In the genomic region with DNA sequence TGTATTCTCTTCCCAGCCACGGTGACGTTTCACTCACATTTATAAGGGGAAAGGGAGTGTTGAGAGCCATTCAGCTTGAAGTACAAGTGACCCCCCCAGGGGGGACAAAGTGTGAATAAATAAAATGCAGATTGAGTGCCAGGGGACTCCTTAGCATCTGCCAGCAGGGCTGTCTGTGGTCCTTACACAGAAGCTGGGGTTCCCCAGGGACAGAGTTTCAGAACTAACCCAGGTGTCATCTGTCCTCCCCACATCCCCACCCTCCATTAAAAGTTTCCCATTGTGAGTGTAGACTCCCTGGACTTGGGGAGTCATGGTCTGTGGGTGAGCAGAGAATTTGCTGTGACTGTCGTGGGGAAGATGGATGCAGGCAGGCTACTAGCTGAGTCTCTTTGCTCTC, we compare ENCODE assay signal across 18 mouse cellular contexts.
DNase-seq lines count a peak whose midpoint lies in the region; ATAC-seq and TF ChIP-seq lines count a peak whose summit lies in the region.
"Had no signal": no experiment of that assay in that cellular context is flagged by ENCODE, and none has a peak within 500 bp of the region (broad histone marks: within the 10 kb centered on the region; RNA-seq: fewer than 3 reads in every experiment).

No protein-coding gene starts in this region.

- peaks cover 15% of the 10 kb centered on the region; the same call in 1 of the 2 replicates for H3K79me2 ChIP-seq in CH12.LX (replicated peaks; ENCODE audit: control insufficient read depth, extremely low read depth, insufficient read depth, poor library complexity, severe bottlenecking)

- dilution Hi-C loops in CH12.LX (cut with MboI; ENCODE audit: extremely low pct_ligation_motif_present, extremely low pct_unique_long_range_greater_than_20kb, low sequenced_read_pairs): no loop called here

- H3K4me3 ChIP-seq in CH12.LX (replicated peaks in 1 of 3; ENCODE audit: low read depth in 2 of 3, low read length in 2 of 3, poor library complexity in 1 of 3): peak overlapping the region; percentile 38 to 54 (median 53)
- no peak overlapping the region for H3K4me3 ChIP-seq in liver, embryonic 11.5 days (ENCODE audit: low read depth, low read length)

- peak overlapping the region; percentile 84 for H3K4me2 ChIP-seq in CH12.LX (ENCODE audit: insufficient read depth, low read depth, poor library complexity, severe bottlenecking)
- H3K4me2 ChIP-seq in liver, embryonic 11.5 days: no peak overlapping the region

- TF ChIP-seq CTCF in CH12.LX (conservative IDR thresholded peaks at IDR 0.05 in 1 of 2, IDR thresholded peaks at IDR 0.05 in 1 of 2; ENCODE audit: low read depth in 2 of 2, low read length in 2 of 2): no peak

- peak overlapping the region; percentile 67; the same call in 1 of the 2 replicates for H3K9ac ChIP-seq in CH12.LX (ENCODE audit: insufficient read depth, low read depth)
- H3K9ac ChIP-seq in liver, embryonic 11.5 days (ENCODE audit: low read depth, low read length): no peak overlapping the region

- in situ Hi-C loops in CH12.LX (cut with MboI; ENCODE audit: low pct_ligation_motif_present, low pct_unique_long_range_greater_than_20kb, low sequenced_read_pairs): loop anchor here (5.0 kb wide), 1 partner anchor 59 kb away; no protein-coding TSS in a partner anchor

- H3K36me3 ChIP-seq in CH12.LX (replicated peaks in 1 of 2; ENCODE audit: control insufficient read depth in 1 of 2, insufficient read depth in 1 of 2, low read length in 1 of 2): peaks cover 26 to 37% of the 10 kb centered on the region in 2 experiments
- no peaks in the 10 kb centered on the region for H3K36me3 ChIP-seq in liver, embryonic 11.5 days (ENCODE audit: control insufficient read depth, insufficient read depth, low read length)
- H3K36me3 ChIP-seq: G1E had no signal

- no peak for TF ChIP-seq POLR2A in CH12.LX (IDR thresholded peaks at IDR 0.05; ENCODE audit: low read depth, low read length)

- no peak for TF ChIP-seq RAD21 in CH12.LX (IDR thresholded peaks at IDR 0.05; ENCODE audit: low read depth, low read length)

- no peaks in the 10 kb centered on the region for H3K27me3 ChIP-seq in CH12.LX (replicated peaks)
- H3K27me3 ChIP-seq in liver, embryonic 11.5 days (replicated peaks; ENCODE audit: control insufficient read depth, insufficient read depth, low read length): no peaks in the 10 kb centered on the region
- H3K27me3 ChIP-seq: Patski had no signal

- peak; percentile 81 for DNase-seq in CH12.LX (ENCODE audit: extremely low read depth)
- no peak for DNase-seq in liver, embryonic 11.5 days (ENCODE audit: low spot score)
- DNase-seq: adrenal gland, adult 2 months; adrenal gland, adult 8-10 months; adrenal gland, postnatal 10 days; adrenal gland, postnatal 14 days; adrenal gland, postnatal 25 days; adrenal gland, postnatal 36 days; B cell, adult 2 months; cerebellum, adult 11 months; cerebellum, adult 11-12 months; cerebellum, adult 18-20 months; cerebellum, adult 2 months; cerebellum, adult 8-10 months had no signal

- H3K9me3 ChIP-seq in CH12.LX (replicated peaks; ENCODE audit: low read length): no peaks in the 10 kb centered on the region
- no peaks in the 10 kb centered on the region for H3K9me3 ChIP-seq in liver, embryonic 11.5 days (ENCODE audit: control insufficient read depth, low read length)
- H3K9me3 ChIP-seq: G1E had no signal

- 47% methylated on average over 3 of the region's 3 CpGs for WGBS in liver, embryonic 11.5 days

- peak; percentile 66 for TF ChIP-seq EP300 in CH12.LX (IDR thresholded peaks at IDR 0.05; ENCODE audit: low read length)

- no peak for ATAC-seq in liver, embryonic 11.5 days (replicated peaks; ENCODE audit: low FRiP score)
- ATAC-seq: activated CD4-positive, CD25-positive, alpha-beta regulatory T cell, adult 4 months; CD4-positive, CD25-positive, alpha-beta regulatory T cell, adult 4 months; Patski had no signal

- H3K27ac ChIP-seq in CH12.LX (ENCODE audit: insufficient read depth, low read depth): 0 out of 2 replicates have a peak overlapping the region, but pooled peaks have one; percentile 3
- H3K27ac ChIP-seq in liver, embryonic 11.5 days (ENCODE audit: low read depth, low read length): no peak overlapping the region

- peaks cover 63 to 97% of the 10 kb centered on the region in 2 experiments for H3K4me1 ChIP-seq in CH12.LX (ENCODE audit: control insufficient read depth in 1 of 2, insufficient read depth in 2 of 2)
- H3K4me1 ChIP-seq in liver, embryonic 11.5 days (replicated peaks; ENCODE audit: control insufficient read depth, insufficient read depth, low read length): no peaks in the 10 kb centered on the region

TF ChIP-seq in CH12.LX, 34 proteins besides CTCF, POLR2A, EP300 and RAD21:
- TF ChIP-seq SIN3A (IDR thresholded peaks at IDR 0.05; ENCODE audit: low read length) (peak; percentile 10; the same call in 1 of the 2 replicates), BHLHE40 (IDR thresholded peaks at IDR 0.05; ENCODE audit: low read depth, low read length) (peak; percentile 61), ETS1 (conservative IDR thresholded peaks at IDR 0.05; ENCODE audit: low read depth, low read length) (peak; percentile 47; the same call in 1 of the 2 replicates), SMC3 (IDR thresholded peaks at IDR 0.05; ENCODE audit: low read depth, low read length) (no peak), TCF12 (IDR thresholded peaks at IDR 0.05; ENCODE audit: low read depth, low read length) (peak; percentile 66), IRF4 (IDR thresholded peaks at IDR 0.05; ENCODE audit: low read depth, low read length) (peak; percentile 46; the same call in 1 of the 2 replicates), MAZ (IDR thresholded peaks at IDR 0.05; ENCODE audit: low read depth, low read length) (0 out of 2 replicates have a peak, but pooled peaks have one; percentile 26), KAT2A (IDR thresholded peaks at IDR 0.05; ENCODE audit: insufficient replicate concordance, low read length) (no peak), NELFE (IDR thresholded peaks at IDR 0.05; ENCODE audit: low read depth, low read length) (no peak)
